In the genomic region with DNA sequence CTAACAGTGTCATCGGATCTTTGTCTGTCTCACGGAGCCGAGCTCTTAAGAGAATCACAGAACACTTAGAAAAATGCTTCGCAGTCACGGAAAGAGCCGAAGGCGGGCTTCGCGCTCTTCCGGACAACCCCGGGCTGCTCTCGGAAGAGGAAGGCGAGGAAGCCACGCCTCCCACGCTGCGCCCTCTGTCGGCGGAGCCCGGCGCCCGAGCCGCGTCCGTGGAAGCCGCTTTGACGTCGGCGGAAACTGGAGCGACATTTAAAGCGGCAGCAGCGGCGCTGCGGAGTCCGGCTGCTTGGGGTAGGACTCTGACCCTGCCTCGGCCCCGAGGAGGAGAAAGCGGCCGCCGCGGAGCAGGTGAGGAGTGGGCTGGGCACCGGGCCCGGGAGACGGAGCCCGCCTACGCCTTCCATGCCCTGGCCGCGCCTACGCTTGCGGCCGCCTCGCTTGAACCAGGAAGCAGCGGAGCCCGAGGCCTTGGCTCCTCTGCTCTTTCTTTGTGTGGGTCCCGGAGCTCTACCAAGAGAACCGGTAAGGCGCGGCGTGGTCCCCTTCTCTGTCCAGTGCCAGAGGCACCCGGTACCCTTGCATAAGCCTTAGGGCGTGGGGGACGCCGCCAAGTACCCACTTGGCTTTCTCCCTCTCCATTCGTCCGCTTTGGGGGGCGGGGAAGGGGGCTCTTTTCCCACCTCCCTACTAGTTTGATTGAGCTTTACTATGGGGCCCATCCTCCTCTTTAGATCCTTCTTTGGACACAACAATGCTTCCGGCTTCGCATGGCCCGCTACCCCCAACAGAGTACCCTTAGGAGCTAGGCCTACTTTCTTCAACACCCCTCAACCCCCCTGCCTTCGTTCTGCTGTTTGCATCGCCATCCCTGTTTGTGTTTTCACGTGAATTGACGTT, we compare ENCODE assay signal across 8 mouse cellular contexts. TPM values are rescaled to one million over a fixed set of nuclear protein-coding genes. Genes with fewer than 3 reads are reported as not detected.
A peak's percentile ranks its signal among the peaks of the same experiment; 100 is the strongest.
DNase-seq lines count a peak whose midpoint lies in the region; ATAC-seq and TF ChIP-seq lines count a peak whose summit lies in the region.

A gene (plus strand): TSS at position 242 of the 906 bp plus-strand sequence.

- no peak for TF ChIP-seq EP300 in stomach, postnatal 0 days (optimal IDR thresholded peaks at IDR 0.05)

- no peaks in the 10 kb centered on the region for H3K27me3 ChIP-seq in forebrain, embryonic 13.5 days
- no peaks in the 10 kb centered on the region for H3K27me3 ChIP-seq in liver, embryonic 16.5 days (ENCODE audit: control insufficient read depth, insufficient read depth, low read depth, low read length)
- H3K27me3 ChIP-seq in neural tube, embryonic 12.5 days (replicated peaks): no peaks in the 10 kb centered on the region
- H3K27me3 ChIP-seq in stomach, postnatal 0 days (ENCODE audit: control insufficient read depth, insufficient read depth, low read length): no peaks in the 10 kb centered on the region

- peak within 1 kb of the TSS; percentile 66 for H3K4me3 ChIP-seq in forebrain, embryonic 13.5 days
- H3K4me3 ChIP-seq in liver, embryonic 16.5 days (ENCODE audit: low read depth, low read length): peak within 1 kb of the TSS; percentile 72
- peak within 1 kb of the TSS; percentile 63 for H3K4me3 ChIP-seq in neural tube, embryonic 12.5 days
- peak within 1 kb of the TSS; percentile 62 for H3K4me3 ChIP-seq in stomach, postnatal 0 days (ENCODE audit: low read depth, low read length)

- H3K27ac ChIP-seq in forebrain, embryonic 13.5 days: peak within 1 kb of the TSS; percentile 81
- H3K27ac ChIP-seq in liver, embryonic 16.5 days (ENCODE audit: low read length): peak within 1 kb of the TSS; percentile 77
- peak within 1 kb of the TSS; percentile 57; the same call in 1 of the 2 replicates for H3K27ac ChIP-seq in neural tube, embryonic 12.5 days
- peak within 1 kb of the TSS; percentile 91 for H3K27ac ChIP-seq in stomach, postnatal 0 days (replicated peaks)

- WGBS in forebrain, embryonic 13.5 days: 25% methylated on average over 69 of the region's 72 CpGs
- 21% methylated on average over 72 of the region's 72 CpGs for WGBS in large intestine, adult 2 months
- WGBS in liver, embryonic 16.5 days (ENCODE audit: insufficient replicate concordance): 22% methylated on average over 72 of the region's 72 CpGs
- 17% methylated on average over 72 of the region's 72 CpGs for WGBS in neural tube, embryonic 12.5 days
- 24% methylated on average over 28 of the region's 72 CpGs for WGBS in stomach, postnatal 0 days

- H3K9ac ChIP-seq in forebrain, embryonic 13.5 days: peak within 1 kb of the TSS; percentile 84
- H3K9ac ChIP-seq in liver, embryonic 16.5 days (ENCODE audit: low read depth, low read length): peak within 1 kb of the TSS; percentile 77
- H3K9ac ChIP-seq in neural tube, embryonic 12.5 days: peak within 1 kb of the TSS; percentile 76
- H3K9ac ChIP-seq in stomach, postnatal 0 days (ENCODE audit: low read length): peak within 1 kb of the TSS; percentile 78

- peaks cover 14% of the 10 kb centered on the region for H3K36me3 ChIP-seq in forebrain, embryonic 13.5 days (ENCODE audit: poor library complexity, severe bottlenecking)
- no peaks in the 10 kb centered on the region for H3K36me3 ChIP-seq in liver, embryonic 16.5 days (ENCODE audit: control insufficient read depth, insufficient read depth)
- H3K36me3 ChIP-seq in neural tube, embryonic 12.5 days: no peaks in the 10 kb centered on the region
- no peaks in the 10 kb centered on the region for H3K36me3 ChIP-seq in stomach, postnatal 0 days (ENCODE audit: control insufficient read depth, insufficient read depth, low read length)

- ATAC-seq in cerebellum, adult (ENCODE audit: insufficient number of reproducible peaks, low FRiP score, low TSS enrichment): peak; percentile 98
- ATAC-seq in forebrain, embryonic 13.5 days: peak; percentile 96
- ATAC-seq in liver, embryonic 16.5 days (ENCODE audit: low read depth): peak; percentile 95
- ATAC-seq in neural tube, embryonic 12.5 days (ENCODE audit: low FRiP score, low read depth): peak; percentile 93
- peak; percentile 98 for ATAC-seq in stomach, postnatal 0 days (ENCODE audit: low FRiP score, low TSS enrichment)

- peak; percentile 89 for TF ChIP-seq CTCF in stomach, postnatal 0 days (IDR thresholded peaks at IDR 0.05; ENCODE audit: low read depth)

- peaks cover 9% of the 10 kb centered on the region; the same call in 1 of the 2 replicates for H3K4me1 ChIP-seq in forebrain, embryonic 13.5 days
- H3K4me1 ChIP-seq in liver, embryonic 16.5 days (ENCODE audit: control insufficient read depth, low read depth, low read length): no peaks in the 10 kb centered on the region
- 0 out of 2 replicates have a peak, but pooled peaks cover 5% of the 10 kb centered on the region for H3K4me1 ChIP-seq in neural tube, embryonic 12.5 days
- no peaks in the 10 kb centered on the region for H3K4me1 ChIP-seq in stomach, postnatal 0 days (replicated peaks; ENCODE audit: control insufficient read depth, insufficient read depth)

- intact Hi-C loops in heart, postnatal 10 days (cut with DNase I): no loop called here

- H3K4me2 ChIP-seq in forebrain, embryonic 13.5 days: peak within 1 kb of the TSS; percentile 69
- H3K4me2 ChIP-seq in liver, embryonic 16.5 days (ENCODE audit: low read depth, low read length): peak within 1 kb of the TSS; percentile 67
- H3K4me2 ChIP-seq in neural tube, embryonic 12.5 days (replicated peaks): peak within 1 kb of the TSS; percentile 63
- H3K4me2 ChIP-seq in stomach, postnatal 0 days (replicated peaks; ENCODE audit: low read depth): peak within 1 kb of the TSS; percentile 52

- DNase-seq in ES-CJ7 (ENCODE audit: low read depth, low spot score): peak; percentile 72
- peak; percentile 90 to 91 for DNase-seq in heart, postnatal 10 days
- peak; percentile 40 for DNase-seq in large intestine, adult 2 months (ENCODE audit: low read depth, low spot score)
- DNase-seq in stomach, postnatal 0 days (ENCODE audit: low spot score): peak; percentile 90

- H3K9me3 ChIP-seq in forebrain, embryonic 13.5 days (replicated peaks): no peaks in the 10 kb centered on the region
- H3K9me3 ChIP-seq in liver, embryonic 16.5 days (replicated peaks; ENCODE audit: control insufficient read depth, low read length): no peaks in the 10 kb centered on the region
- H3K9me3 ChIP-seq in neural tube, embryonic 12.5 days: no peaks in the 10 kb centered on the region
- no peaks in the 10 kb centered on the region for H3K9me3 ChIP-seq in stomach, postnatal 0 days (ENCODE audit: control insufficient read depth, low read length)

RNA-seq across cellular contexts. Expression of the gene that starts here (rescaled TPM):
- 5.1 and 5.4 TPM in 2 replicates for polyA plus RNA-seq in forebrain, embryonic 13.5 days (2015; fragmentation: Nextera tagmentation; extraction: Ambion mirVana)
- 10 to 100 TPM; 13.7 to 14.8 TPM for total RNA-seq in heart, postnatal 10 days (2021)
- polyA plus RNA-seq in large intestine, adult 2 months (2012; rRNA removed): 1.9 and 4.6 TPM in 2 replicates
- polyA plus RNA-seq in liver, embryonic 16.5 days (2015; fragmentation: Nextera tagmentation; extraction: Ambion mirVana): 0.79 and 0.98 TPM in 2 replicates
- 7.1 and 7.3 TPM in 2 replicates for polyA plus RNA-seq in neural tube, embryonic 12.5 days (2016; fragmentation: Nextera tagmentation; extraction: Ambion mirVana)
- 1.7 and 2.0 TPM in 2 replicates for polyA plus RNA-seq in stomach, postnatal 0 days (2015; fragmentation: Nextera tagmentation; extraction: Ambion mirVana)

Comparison
In these comparisons a context has a peak if more than half of its experiments do, and no peak if none do; other contexts are left out.
1. Peak in every context shown above with its lines: DNase-seq, ATAC-seq, H3K4me3 ChIP-seq and H3K27ac ChIP-seq.
2. Peak in ATAC-seq, H3K4me3 ChIP-seq, H3K27ac ChIP-seq, H3K9ac ChIP-seq and H3K4me2 ChIP-seq in liver, embryonic 16.5 days; RNA of the gene not detected or under 1 TPM.
3. DNase-seq: peak in every context shown above with its lines; median percentile 90 in heart, postnatal 10 days; 90 in stomach, postnatal 0 days; 72 in ES-CJ7; 40 in large intestine, adult 2 months.